ENCODE assay signal across 9 mouse cellular contexts in the genomic region with DNA sequence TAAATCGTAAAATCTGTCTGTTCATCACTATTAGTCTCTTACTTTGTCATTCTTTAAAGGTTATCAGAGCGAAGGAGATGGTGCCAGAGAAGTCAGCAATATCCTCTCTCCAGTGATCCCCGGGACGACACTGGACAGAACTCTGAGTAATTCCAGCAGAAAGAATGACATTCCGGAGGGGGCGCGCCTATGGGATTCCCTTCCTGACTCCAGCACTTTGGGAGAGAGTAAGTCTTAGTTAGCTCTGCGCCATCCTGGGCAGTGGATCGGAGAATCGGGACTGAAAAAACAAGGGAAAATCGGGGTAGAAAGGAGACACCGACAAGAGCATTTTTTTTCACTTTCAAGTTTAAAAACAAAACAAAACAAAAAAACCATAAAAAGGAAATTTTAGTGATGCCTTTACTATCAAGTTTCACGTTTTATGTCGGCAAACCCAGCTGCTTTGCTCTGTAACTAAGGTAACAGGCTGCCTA. TPM values are rescaled to one million over a fixed set of nuclear protein-coding genes. Genes with fewer than 3 reads are reported as not detected.
DNase-seq lines count a peak whose midpoint lies in the region; ATAC-seq and TF ChIP-seq lines count a peak whose summit lies in the region.
"Had no signal": no experiment of that assay in that cellular context is flagged by ENCODE, and none has a peak within 500 bp of the region (broad histone marks: within the 10 kb centered on the region; RNA-seq: fewer than 3 reads in every experiment).

No protein-coding gene starts in this region.

- H3K27ac ChIP-seq in heart, embryonic 15.5 days: no peak overlapping the region
- H3K27ac ChIP-seq in ES-E14 (ENCODE audit: insufficient read depth, low read depth, low read length, poor library complexity, severe bottlenecking): no peak overlapping the region
- no peak overlapping the region for H3K27ac ChIP-seq in forebrain, embryonic 16.5 days (ENCODE audit: low read length)
- H3K27ac ChIP-seq in midbrain, embryonic 11.5 days (ENCODE audit: low read depth, low read length): no peak overlapping the region

- ATAC-seq in heart, embryonic 15.5 days (replicated peaks; ENCODE audit: insufficient number of reproducible peaks, insufficient read depth, low FRiP score, low read depth): no peak
- ATAC-seq in forebrain, embryonic 16.5 days: no peak
- no peak for ATAC-seq in midbrain, embryonic 11.5 days (ENCODE audit: low FRiP score)

- H3K36me3 ChIP-seq in heart, embryonic 15.5 days: no peaks in the 10 kb centered on the region
- H3K36me3 ChIP-seq in ES-E14 (ENCODE audit: control insufficient read depth, insufficient read depth, low read length, poor library complexity, severe bottlenecking): no peaks in the 10 kb centered on the region
- no peaks in the 10 kb centered on the region for H3K36me3 ChIP-seq in forebrain, embryonic 16.5 days (ENCODE audit: control insufficient read depth, insufficient read depth)
- no peaks in the 10 kb centered on the region for H3K36me3 ChIP-seq in midbrain, embryonic 11.5 days (ENCODE audit: control insufficient read depth, insufficient read depth, low read length)

- 2% methylated on average over 14 of the region's 14 CpGs for whole genome bisulfite sequencing in heart, embryonic 15.5 days
- WGBS in forebrain, embryonic 16.5 days: 3% methylated on average over 14 of the region's 14 CpGs
- whole genome bisulfite sequencing in midbrain, embryonic 11.5 days: 2% methylated on average over 14 of the region's 14 CpGs

- H3K4me3 ChIP-seq in heart, embryonic 15.5 days: peak overlapping the region; percentile 13
- peak overlapping the region; percentile 41 to 47; a peak in 2 of 4 replicates for H3K4me3 ChIP-seq in ES-E14 (ENCODE audit: insufficient read depth in 1 of 2, low read depth in 1 of 2, low read length in 2 of 2, poor library complexity in 1 of 2, severe bottlenecking in 1 of 2)
- H3K4me3 ChIP-seq in forebrain, embryonic 16.5 days (replicated peaks; ENCODE audit: low read length): peak overlapping the region; percentile 26
- H3K4me3 ChIP-seq in midbrain, embryonic 11.5 days (ENCODE audit: low read depth, low read length): no peak overlapping the region

- DNase-seq in heart, adult 9 months (ENCODE audit: low spot score in 2 of 2): no peak
- DNase-seq in ES-E14 (ENCODE audit: low read depth, low spot score): no peak
- peak; percentile 91 for DNase-seq in midbrain, embryonic 11.5 days (ENCODE audit: low spot score, missing footprints)
- DNase-seq in c-Kit-positive CD71-positive TER-119-positive erythroid progenitor cells, embryonic 14.5 days (ENCODE audit: low spot score): no peak
- DNase-seq in cerebellum, adult 11 months: no peak
- no peak for DNase-seq in urinary bladder, adult 18-20 months (ENCODE audit: low spot score in 2 of 2)

- no peak overlapping the region for H3K9ac ChIP-seq in heart, embryonic 15.5 days
- H3K9ac ChIP-seq in ES-E14 (ENCODE audit: insufficient read depth, low read depth, low read length, poor library complexity, severe bottlenecking): no peak overlapping the region
- no peak overlapping the region for H3K9ac ChIP-seq in forebrain, embryonic 16.5 days (replicated peaks; ENCODE audit: low read depth, low read length)
- no peak overlapping the region for H3K9ac ChIP-seq in midbrain, embryonic 11.5 days (ENCODE audit: low read length)

- H3K4me2 ChIP-seq in heart, embryonic 15.5 days: peak overlapping the region; percentile 52
- H3K4me2 ChIP-seq in forebrain, embryonic 16.5 days (ENCODE audit: low read length): peak overlapping the region; percentile 37
- H3K4me2 ChIP-seq in midbrain, embryonic 11.5 days: peak overlapping the region; percentile 5

- in situ Hi-C loops in ES-E14 (cut with MboI; ENCODE audit: low sequenced_read_pairs in 2 of 2, unreplicated experiment in 2 of 2): no loop called here

- peaks cover 11% of the 10 kb centered on the region for H3K4me1 ChIP-seq in heart, embryonic 15.5 days (replicated peaks)
- peaks cover 0 to 12% of the 10 kb centered on the region in 2 experiments; a peak in 1 of 4 replicates for H3K4me1 ChIP-seq in ES-E14 (ENCODE audit: control insufficient read depth in 2 of 2, insufficient read depth in 2 of 2, low read length in 2 of 2, poor library complexity in 1 of 2)
- peaks cover 8% of the 10 kb centered on the region for H3K4me1 ChIP-seq in forebrain, embryonic 16.5 days (replicated peaks; ENCODE audit: control insufficient read depth, insufficient read depth, low read length)
- H3K4me1 ChIP-seq in midbrain, embryonic 11.5 days (ENCODE audit: control insufficient read depth, insufficient read depth, low read length): no peaks in the 10 kb centered on the region; the same call in 1 of the 2 replicates

- peaks cover 24% of the 10 kb centered on the region for H3K27me3 ChIP-seq in heart, embryonic 15.5 days
- H3K27me3 ChIP-seq in forebrain, embryonic 16.5 days (replicated peaks; ENCODE audit: control insufficient read depth, insufficient read depth, low read length): peaks cover 27% of the 10 kb centered on the region
- H3K27me3 ChIP-seq in midbrain, embryonic 11.5 days (ENCODE audit: control insufficient read depth, insufficient read depth, low read length): peaks cover 22% of the 10 kb centered on the region

- no peaks in the 10 kb centered on the region for H3K9me3 ChIP-seq in heart, embryonic 15.5 days (replicated peaks)
- no peaks in the 10 kb centered on the region for H3K9me3 ChIP-seq in ES-E14 (ENCODE audit: control insufficient read depth, insufficient read depth, low read depth, low read length)
- no peaks in the 10 kb centered on the region for H3K9me3 ChIP-seq in forebrain, embryonic 16.5 days (ENCODE audit: control insufficient read depth, low read length)
- no peaks in the 10 kb centered on the region for H3K9me3 ChIP-seq in midbrain, embryonic 11.5 days (ENCODE audit: control insufficient read depth, low read length)

TF ChIP-seq in ES-E14, 5 proteins besides CTCF, POLR2A, EP300 and RAD21:
- no peak for TF ChIP-seq HCFC1 (IDR thresholded peaks at IDR 0.05; ENCODE audit: borderline replicate concordance, insufficient read depth, low read length)
- TF ChIP-seq MAFK (IDR thresholded peaks at IDR 0.05; ENCODE audit: insufficient read depth, low read depth, low read length): no peak
- no peak for TF ChIP-seq ZC3H11A (IDR thresholded peaks at IDR 0.05; ENCODE audit: borderline replicate concordance, low read depth, low read length)
- TF ChIP-seq CHD2 (IDR thresholded peaks at IDR 0.05; ENCODE audit: low read depth, low read length): no peak

RNA-seq across cellular contexts. Expression of a gene that starts 0.9 kb away (rescaled TPM):
- 0.18 TPM in 1 of 2 replicates, not detected in the other for polyA plus RNA-seq in heart, embryonic 15.5 days (2015; fragmentation: Nextera tagmentation; extraction: Ambion mirVana)
- 0.58 and 0.69 TPM in 2 replicates for total RNA-seq in ES-E14 (2012; rRNA removed)
- 0.32 and 0.49 TPM in 2 replicates for polyA plus RNA-seq in forebrain, embryonic 16.5 days (2015; fragmentation: Nextera tagmentation; extraction: Ambion mirVana)
- polyA plus RNA-seq in midbrain, embryonic 11.5 days (2014; fragmentation: Nextera tagmentation; extraction: Ambion mirVana): not detected in 2 replicates
- polyA plus RNA-seq: limb, embryonic 11.5 days had no signal

RNA-seq across cellular contexts. Expression of a gene that starts 24.4 kb away (rescaled TPM):
- polyA plus RNA-seq in heart, embryonic 15.5 days (2015; fragmentation: Nextera tagmentation; extraction: Ambion mirVana): not detected in 2 replicates
- not detected in 2 replicates for total RNA-seq in ES-E14 (2012; rRNA removed)
- 0.15 TPM in 1 of 2 replicates, not detected in the other for polyA plus RNA-seq in forebrain, embryonic 16.5 days (2015; fragmentation: Nextera tagmentation; extraction: Ambion mirVana)
- not detected in 2 replicates for polyA plus RNA-seq in midbrain, embryonic 11.5 days (2014; fragmentation: Nextera tagmentation; extraction: Ambion mirVana)
- polyA plus RNA-seq: limb, embryonic 11.5 days had no signal

RNA-seq across cellular contexts. Expression of a gene that starts 38.1 kb away (rescaled TPM):
- not detected in 2 replicates for polyA plus RNA-seq in heart, embryonic 15.5 days (2015; fragmentation: Nextera tagmentation; extraction: Ambion mirVana)
- total RNA-seq in ES-E14 (2012; rRNA removed): not detected in 2 replicates
- not detected in 2 replicates for polyA plus RNA-seq in forebrain, embryonic 16.5 days (2015; fragmentation: Nextera tagmentation; extraction: Ambion mirVana)
- not detected in 2 replicates for polyA plus RNA-seq in midbrain, embryonic 11.5 days (2014; fragmentation: Nextera tagmentation; extraction: Ambion mirVana)
- polyA plus RNA-seq: limb, embryonic 11.5 days had no signal

RNA-seq across cellular contexts. Expression of a gene that starts 43.1 kb away (rescaled TPM):
- 0.04 and 0.19 TPM in 2 replicates for polyA plus RNA-seq in heart, embryonic 15.5 days (2015; fragmentation: Nextera tagmentation; extraction: Ambion mirVana)
- not detected in 2 replicates for total RNA-seq in ES-E14 (2012; rRNA removed)
- 30.0 and 33.5 TPM in 2 replicates for polyA plus RNA-seq in forebrain, embryonic 16.5 days (2015; fragmentation: Nextera tagmentation; extraction: Ambion mirVana)
- polyA plus RNA-seq in midbrain, embryonic 11.5 days (2014; fragmentation: Nextera tagmentation; extraction: Ambion mirVana): 4.1 and 4.8 TPM in 2 replicates
